Mouse (Mus musculus) G1E (cell line): ENCODE results near the gene Pyroxd2.

Experiments used
- CTCF ChIP-seq: IDR thresholded peaks from 2 replicates; pipeline ENCODE4 v1.5.1; 2012; ENCODE audit warnings: low read depth, low read length, inconsistent platforms, mixed read lengths
- GATA1 ChIP-seq: IDR thresholded peaks from 2 replicates; pipeline ENCODE4 v1.6.1; 2012; ENCODE audit warnings: borderline replicate concordance, low read length, inconsistent platforms, mixed read lengths
- GATA2 ChIP-seq: IDR thresholded peaks from 2 replicates; pipeline ENCODE4 v1.6.1; 2012; ENCODE audit warnings: low read depth, low read length, inconsistent platforms, borderline replicate concordance
- POLR2AphosphoS5 ChIP-seq: IDR thresholded peaks from 2 replicates; pipeline ENCODE4 v1.6.1; 2012; ENCODE audit warnings: low read depth, low read length, inconsistent platforms; ENCODE audit not compliant: insufficient replicate concordance
- TAL1 ChIP-seq: conservative IDR thresholded peaks from 2 replicates; pipeline ENCODE4 v1.6.1; 2012; ENCODE audit warnings: low read depth, low read length, inconsistent platforms, mixed read lengths

GRCm38 (mm10) chr19:42718101-42718500 is 34.5 kb downstream of the Pyroxd2 start:
- no peak for TF ChIP-seq POLR2AphosphoS5
- TF ChIP-seq CTCF, result no peak
- TF ChIP-seq GATA1, result no peak
- TF ChIP-seq TAL1, result no peak
- no peak for TF ChIP-seq GATA2
